Mouse (Mus musculus) right cerebral cortex, postnatal 36 days (tissue): Measurements from ENCODE around the gene Arl9.
A peak's percentile ranks its signal among the peaks of the same experiment; 100 is the strongest.
"Not testable (repeated sequence)": the region's sequence is repeated elsewhere in the genome, so short reads cannot be mapped to it uniquely, and the experiment has no call there.

Experiments
- DNase-seq, 2 experiments: peaks; one replicate each; pipeline ENCODE4 v3.0.0; 2022; ENCODE audit warnings: low spot score in 2 of 2, mixed read lengths in 1 of 2

The Arl9 gene

DNA sequence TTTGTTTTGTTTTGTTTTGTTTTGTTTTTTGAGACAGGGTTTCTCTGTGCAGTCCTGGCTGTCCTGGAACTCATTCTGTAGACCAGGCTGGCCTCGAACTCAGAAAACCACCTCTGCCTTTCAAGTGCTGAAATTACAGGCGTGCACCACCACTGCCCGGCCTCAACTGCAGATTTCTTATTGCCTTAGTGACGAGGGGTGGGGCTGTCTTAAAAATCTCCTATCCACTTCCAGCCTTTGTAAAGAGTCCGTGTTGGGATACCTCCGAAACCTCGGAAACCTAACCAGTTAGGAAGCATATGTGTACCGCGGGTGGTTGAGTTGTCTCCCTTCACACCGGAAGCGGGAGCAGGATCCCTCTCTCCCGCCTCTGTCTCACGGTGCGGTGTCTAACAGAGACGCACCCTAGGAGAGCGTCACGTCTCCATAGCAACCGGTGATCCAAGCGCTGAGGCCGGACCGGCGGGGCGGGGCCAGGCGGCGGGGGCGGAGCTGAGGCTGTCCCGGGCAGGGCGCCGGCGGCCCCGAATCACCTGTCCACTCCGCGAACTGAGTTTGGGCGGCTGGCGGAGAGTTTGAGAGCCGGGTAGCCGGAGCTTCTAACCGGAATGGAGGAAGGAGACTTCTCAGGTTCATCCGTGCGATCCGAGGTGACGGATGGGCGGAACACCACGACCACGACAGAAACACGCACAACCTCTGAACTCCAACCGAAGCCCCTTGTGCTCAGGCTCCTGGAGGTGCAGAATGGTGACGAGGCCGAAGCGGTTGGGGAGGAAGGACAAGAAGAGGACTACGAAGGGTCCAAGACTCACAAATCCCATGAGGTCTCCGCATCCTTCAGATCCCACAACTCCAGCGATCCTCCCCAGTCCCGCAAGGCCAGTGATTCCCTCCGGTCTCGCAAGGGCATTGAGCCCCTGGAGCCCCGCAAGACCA is 12.0 kb downstream of the Arl9 start, which contains the start of gene Thegl:
Thegl (plus strand) TSS at position 480 of the 939 bp plus-strand sequence.
- DNase-seq: peak; percentile 59 to 69

DNA sequence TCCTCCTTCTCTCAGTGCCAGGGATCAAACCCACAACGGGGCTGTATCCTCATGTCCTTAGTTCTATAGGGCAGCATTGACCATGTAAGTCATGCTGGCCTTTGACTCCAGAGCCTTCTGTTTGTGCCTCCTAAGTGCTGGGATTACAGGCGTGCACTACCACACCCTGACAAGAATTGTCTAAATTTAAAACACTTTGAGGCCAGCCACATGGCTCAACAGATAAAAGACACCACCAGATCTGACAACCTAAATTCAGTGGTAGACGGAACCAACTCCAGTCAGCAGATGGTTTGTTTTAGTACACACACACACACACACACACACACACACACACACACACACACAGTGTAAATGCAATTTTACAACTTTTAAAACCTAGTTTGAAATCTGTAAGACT is 24.2 kb downstream of the Arl9 start:
- no peak for DNase-seq

DNA sequence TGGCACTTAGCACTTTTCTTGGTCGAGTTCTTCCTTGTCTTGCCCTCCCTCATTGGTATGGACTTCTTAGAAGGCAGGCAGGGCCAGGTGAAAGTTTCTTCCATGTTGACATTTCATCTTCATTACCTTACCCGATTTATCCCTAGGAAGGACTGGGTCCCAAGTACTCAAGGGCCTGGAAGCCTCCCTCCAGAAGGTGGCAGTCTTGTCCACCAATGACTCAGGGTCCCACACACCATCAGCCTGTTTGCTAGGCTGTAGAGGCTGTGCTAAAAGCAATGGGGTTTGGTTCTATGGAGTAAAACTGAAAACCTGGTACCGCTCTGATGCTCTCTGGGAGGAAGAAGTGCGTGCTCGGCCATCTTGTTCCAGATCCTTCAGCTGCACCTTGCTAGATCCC is 25.9 kb downstream of the Arl9 start:
- no peak for DNase-seq

DNA sequence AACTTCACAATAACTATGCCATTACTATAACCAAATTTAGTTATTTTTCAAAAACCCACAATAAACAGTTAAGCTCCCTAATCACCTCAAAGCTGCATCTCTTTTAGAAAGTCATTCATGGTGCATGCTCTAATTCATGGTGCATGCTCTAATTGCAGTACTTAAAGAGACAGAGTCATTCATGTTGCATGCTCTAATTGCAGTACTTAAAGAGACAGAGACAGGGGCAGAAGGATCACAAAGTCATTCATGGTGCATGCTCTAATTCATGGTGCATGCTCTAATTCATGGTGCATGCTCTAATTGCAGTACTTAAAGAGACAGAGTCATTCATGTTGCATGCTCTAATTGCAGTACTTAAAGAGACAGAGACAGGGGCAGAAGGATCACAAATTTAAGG is 31.2 kb downstream of the Arl9 start:
- DNase-seq: not testable (repeated sequence)

DNA sequence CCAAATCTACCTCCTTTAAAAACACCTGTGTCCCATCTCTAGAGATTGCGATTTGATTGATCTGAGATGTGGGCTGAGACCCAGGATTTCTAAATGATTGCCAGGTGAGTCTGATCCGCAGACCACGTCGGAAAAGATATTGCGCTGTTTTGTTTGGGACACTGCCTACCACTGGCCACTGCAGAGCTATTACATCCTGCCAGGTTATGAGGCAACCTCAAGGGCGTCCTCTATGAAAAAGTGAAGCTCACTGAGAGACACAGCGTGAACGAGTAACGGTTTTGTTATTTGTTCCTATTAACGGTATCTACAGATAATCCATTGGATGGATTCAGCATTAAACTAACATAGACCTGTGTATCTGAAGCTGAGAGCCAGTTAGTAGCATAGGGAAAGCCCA is 34.6 kb downstream of the Arl9 start:
- DNase-seq: no peak

DNA sequence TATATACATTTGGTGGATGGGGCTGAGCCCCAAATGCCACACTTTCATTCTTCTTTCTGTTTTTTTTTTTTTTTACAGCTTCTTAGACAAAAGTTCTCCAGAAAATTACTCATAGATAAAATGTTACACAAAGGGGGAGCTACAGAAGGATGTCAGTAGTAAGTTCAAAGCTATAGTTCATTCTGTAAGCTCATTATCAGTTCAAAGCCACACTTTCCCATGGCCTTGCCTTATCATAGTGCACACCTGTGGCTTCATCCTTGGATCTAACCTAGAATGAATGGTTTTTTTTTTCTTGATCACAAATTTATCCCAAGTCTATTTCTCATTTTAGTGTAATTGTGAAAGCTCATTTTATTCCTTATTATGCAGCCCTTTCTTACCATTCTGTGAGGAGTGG is 35.5 kb downstream of the Arl9 start:
- DNase-seq: no peak

DNA sequence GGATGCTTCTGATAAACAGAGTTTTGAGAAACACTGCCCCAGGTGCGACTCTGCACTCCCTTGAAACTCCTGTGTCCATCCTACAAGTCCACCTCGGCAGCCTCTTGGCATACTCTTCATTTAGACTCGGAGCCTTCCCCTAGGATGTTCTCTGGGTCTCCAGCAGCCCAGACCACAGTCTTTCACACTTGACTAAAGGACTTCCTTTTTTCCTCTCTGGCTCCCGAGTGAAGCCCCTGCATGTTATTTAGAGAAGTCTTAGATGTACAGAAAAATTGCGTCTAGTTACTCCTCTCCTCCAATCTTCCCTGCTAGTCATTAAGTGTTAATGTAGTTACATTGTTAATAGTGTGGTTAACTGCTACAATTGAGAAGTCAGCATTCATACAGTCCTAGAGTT is 40.5 kb downstream of the Arl9 start:
- DNase-seq: no peak

DNA sequence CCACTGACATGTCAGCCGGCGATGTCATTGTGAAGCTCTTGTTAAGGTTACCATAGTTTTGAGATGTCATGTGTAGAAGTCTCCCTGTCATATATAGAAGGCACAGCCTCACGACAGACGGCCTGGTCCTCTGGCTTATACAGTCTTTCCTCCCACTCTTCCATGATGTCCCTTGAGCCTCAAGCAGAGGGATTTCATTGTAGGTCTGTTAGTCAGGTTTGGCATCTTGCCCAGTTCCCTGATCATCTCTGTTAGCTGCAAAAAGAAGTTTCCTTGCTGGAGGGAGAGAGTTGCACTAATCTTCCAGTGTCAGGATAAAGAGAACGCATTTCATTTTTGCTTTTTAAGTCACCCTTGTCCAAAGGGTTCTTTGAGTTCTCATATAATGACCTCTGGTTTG is 48.8 kb downstream of the Arl9 start:
- no peak for DNase-seq

DNA sequence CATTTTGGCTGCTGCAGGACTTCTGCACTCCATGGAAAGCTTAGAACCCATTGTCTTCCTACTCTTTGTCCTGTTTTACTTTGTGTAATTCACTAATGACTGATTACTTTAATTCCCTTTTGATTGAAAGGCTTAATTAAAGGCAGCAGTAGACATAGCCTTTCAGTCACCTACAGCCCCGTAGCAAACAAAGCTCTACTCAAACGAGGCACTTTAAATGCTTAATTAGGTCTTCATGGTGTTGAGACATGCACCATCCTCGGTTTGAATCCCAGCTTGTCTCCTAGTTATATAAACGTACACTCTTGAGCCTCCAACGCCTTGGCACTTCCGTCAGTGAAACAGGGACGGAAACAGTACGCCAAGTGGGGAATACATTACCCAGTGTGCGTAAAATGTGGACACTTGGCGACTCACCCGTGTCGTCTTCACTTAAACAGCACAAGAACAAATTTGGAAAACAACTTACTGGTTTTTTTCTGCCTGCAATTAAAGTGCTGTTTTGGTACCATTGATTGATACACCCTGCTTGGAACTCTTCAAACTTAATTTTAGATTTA is 53.1 kb downstream of the Arl9 start:
- DNase-seq: peak in 1 of 2 experiments; percentile 24
